ENCODE assay signal across 8 mouse cellular contexts in the genomic region with DNA sequence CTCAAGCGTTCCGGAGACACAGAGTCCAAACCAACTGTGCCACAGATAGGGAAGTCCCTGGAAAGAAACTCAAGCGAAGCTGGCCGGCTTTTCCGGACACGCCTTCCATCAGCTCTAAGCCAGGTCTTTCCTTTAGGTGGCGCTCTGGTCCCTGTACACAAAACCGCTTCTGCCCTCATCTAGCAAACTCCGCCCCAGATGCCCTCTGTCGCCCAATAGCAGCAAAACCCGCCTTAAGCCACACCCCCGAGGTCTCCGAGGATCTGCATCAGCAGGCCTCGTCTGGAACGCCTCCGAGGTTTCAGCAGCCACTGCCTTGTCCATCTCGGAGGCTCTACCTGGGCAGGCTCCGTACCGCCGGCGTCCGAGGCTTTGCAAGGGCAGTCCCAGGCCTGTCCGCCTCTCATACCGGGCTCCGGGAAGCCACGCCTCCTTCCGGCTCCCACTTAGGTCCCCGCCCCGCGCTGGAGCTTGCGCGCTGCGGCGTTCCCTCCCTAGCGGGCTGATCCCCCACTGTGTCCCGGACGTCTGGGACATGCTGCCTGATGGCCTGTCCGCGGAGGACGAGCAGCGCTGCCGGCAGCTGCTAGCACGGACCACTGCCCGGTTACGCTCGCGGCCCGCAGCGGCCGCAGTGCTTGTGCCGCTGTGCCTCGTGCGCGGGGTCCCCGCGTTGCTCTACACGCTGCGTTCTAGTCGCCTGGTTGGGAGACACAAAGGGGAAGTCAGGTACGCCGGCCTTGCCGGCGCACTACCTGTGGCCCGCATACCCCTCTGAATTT. TPM values are rescaled to one million over a fixed set of nuclear protein-coding genes. Genes with fewer than 3 reads are reported as not detected.
A peak's percentile ranks its signal among the peaks of the same experiment; 100 is the strongest.
DNase-seq lines count a peak whose midpoint lies in the region; ATAC-seq lines count a peak whose summit lies in the region.

A gene (plus strand): TSS at position 462 of the 782 bp plus-strand sequence.
A gene (plus strand): TSS at position 508 of the 782 bp plus-strand sequence.

- peak within 1 kb of the TSS; percentile 91 for H3K27ac ChIP-seq in hindbrain, embryonic 16.5 days (ENCODE audit: low read depth, low read length)
- peak within 1 kb of the TSS; percentile 70 for H3K27ac ChIP-seq in macrophage

- WGBS in hindbrain, embryonic 16.5 days = under 1% methylated on average over 64 of the region's 64 CpGs
- under 1% methylated on average over 51 of the region's 64 CpGs for WGBS in macrophage (ENCODE audit: missing documents)

- ATAC-seq in hindbrain, embryonic 16.5 days = peak; percentile 93

- H3K4me1 ChIP-seq in hindbrain, embryonic 16.5 days (ENCODE audit: control insufficient read depth, insufficient read depth, low read depth, low read length) = peaks cover 9% of the 10 kb centered on the region

- no peaks in the 10 kb centered on the region for H3K9me3 ChIP-seq in hindbrain, embryonic 16.5 days (ENCODE audit: control insufficient read depth, low read length)

- no peaks in the 10 kb centered on the region for H3K79me2 ChIP-seq in macrophage (ENCODE audit: inconsistent target)

- peak; percentile 90 for DNase-seq in WW6 (ENCODE audit: low read depth, low spot score)
- DNase-seq in cerebellum, postnatal 4 days (ENCODE audit: low spot score in 2 of 2) = peak; percentile 82 to 91
- DNase-seq in gastrocnemius, adult 18-20 months (ENCODE audit: low spot score) = peak; percentile 98
- peak; percentile 93 to 94 for DNase-seq in left cerebral cortex, adult 18-20 months (ENCODE audit: low spot score in 2 of 2)
- peak; percentile 96 for DNase-seq in right cerebral cortex, adult 18-20 months
- peak; percentile 75 for DNase-seq in urinary bladder, postnatal 10 days (ENCODE audit: low spot score)

- no peaks in the 10 kb centered on the region for H3K27me3 ChIP-seq in hindbrain, embryonic 16.5 days (replicated peaks; ENCODE audit: control insufficient read depth, insufficient read depth, low read length)

- peak within 1 kb of the TSS; percentile 77 for H3K4me2 ChIP-seq in hindbrain, embryonic 16.5 days (ENCODE audit: low read length)

- peak within 1 kb of the TSS; percentile 73 for H3K4me3 ChIP-seq in hindbrain, embryonic 16.5 days (ENCODE audit: low read length)
- peak within 1 kb of the TSS; percentile 40 for H3K4me3 ChIP-seq in macrophage (ENCODE audit: inconsistent target)

- no peaks in the 10 kb centered on the region for H3K36me3 ChIP-seq in hindbrain, embryonic 16.5 days (ENCODE audit: control insufficient read depth, insufficient read depth, low read length)
- no peaks in the 10 kb centered on the region for H3K36me3 ChIP-seq in macrophage (ENCODE audit: inconsistent target)

- peak within 1 kb of the TSS; percentile 87 for H3K9ac ChIP-seq in hindbrain, embryonic 16.5 days (ENCODE audit: low read depth, low read length)

RNA-seq across cellular contexts. Expression of the first gene that starts in this region (rescaled TPM):
- 10 to 100 TPM; 23.8 to 30.1 TPM for total RNA-seq in gastrocnemius, adult 18-20 months (2021)
- 22.6 and 25.5 TPM in 2 replicates for polyA plus RNA-seq in hindbrain, embryonic 16.5 days (2015; fragmentation: Nextera tagmentation; extraction: Ambion mirVana)
- 10 to 100 TPM in 1 of 2 experiments, 1 to 10 TPM in 1; 8.9 to 10.8 TPM for total RNA-seq in left cerebral cortex, adult 18-20 months (2021)
- total RNA-seq in macrophage (2018; cell fraction: chromatin; rRNA removed) = 1 to 10 TPM in 22 of 26 experiments, not detected in 4; 1.2 to 7.4 (median 3.9) TPM
- 1 to 10 TPM; 3.5 to 9.0 (median 6.6) TPM for total RNA-seq in macrophage (2018; cell fraction: cytosol; rRNA removed)
- total RNA-seq in macrophage (2018; cell fraction: nucleus; rRNA removed) = 1 to 10 TPM in 25 of 26 experiments, not detected in 1; 1.2 to 9.4 (median 4.0) TPM
- 6.9 to 10.7 TPM (median 7.0 TPM) in 3 replicates for polyA plus RNA-seq in macrophage (2018)

RNA-seq across cellular contexts. Expression of the second gene that starts in this region (rescaled TPM):
- total RNA-seq in gastrocnemius, adult 18-20 months (2021) = under 1 TPM; 0.14 to 0.40 TPM
- polyA plus RNA-seq in hindbrain, embryonic 16.5 days (2015; fragmentation: Nextera tagmentation; extraction: Ambion mirVana) = 3.5 and 4.3 TPM in 2 replicates
- total RNA-seq in left cerebral cortex, adult 18-20 months (2021) = 1 to 10 TPM; 1.0 to 1.5 TPM
- total RNA-seq in macrophage (2018; cell fraction: chromatin; rRNA removed) = 1 to 10 TPM in 15 of 26 experiments, under 1 TPM in 11; 0.34 to 3.1 (median 1.1) TPM
- total RNA-seq in macrophage (2018; cell fraction: cytosol; rRNA removed) = under 1 TPM in 9 of 26 experiments, not detected in 17; 0.04 to 0.13 (median 0.06) TPM
- total RNA-seq in macrophage (2018; cell fraction: nucleus; rRNA removed) = 1 to 10 TPM in 10 of 26 experiments, under 1 TPM in 13, not detected in 3; 0.22 to 2.5 (median 0.82) TPM
- polyA plus RNA-seq in macrophage (2018) = 0.07 to 0.19 TPM (median 0.13 TPM) in 3 replicates

Comparison
In these comparisons a context has a peak if more than half of its experiments do, and no peak if none do; other contexts are left out.
1. Peak in every context shown above with its lines: DNase-seq, ATAC-seq, H3K4me3 ChIP-seq and H3K27ac ChIP-seq.